Mouse (Mus musculus): ENCODE measurements around the gene Capsl. TPM values are rescaled to one million over a fixed set of nuclear protein-coding genes. Genes with fewer than 3 reads are reported as not detected.

The Capsl gene
- total RNA-seq, 1 experiment, result 10.6 TPM

DNA sequence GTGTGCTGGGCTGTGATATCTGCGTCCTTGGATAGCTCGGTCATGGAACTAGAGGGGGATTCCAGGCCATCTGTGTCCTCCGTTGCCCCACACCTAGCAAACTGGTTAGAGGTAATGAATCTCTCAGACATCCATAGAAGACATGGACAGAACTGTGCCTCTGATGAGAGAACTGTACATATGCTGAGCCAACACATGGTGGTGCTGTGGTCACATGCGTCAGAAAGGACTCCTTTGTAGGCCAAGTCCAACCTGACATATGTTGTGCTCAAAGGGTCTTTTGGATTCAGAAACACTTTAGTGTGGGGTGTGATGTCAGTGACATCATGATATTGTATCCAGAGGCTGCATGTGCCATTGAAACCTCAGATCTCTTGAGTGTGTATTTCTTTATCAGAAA, 19.4 kb downstream of the Capsl start:
- H3K27ac ChIP-seq (ENCODE audit: insufficient read depth, low read depth, low read length, poor library complexity, severe bottlenecking), result no peak overlapping the region
- H3K4me1 ChIP-seq (ENCODE audit: control insufficient read depth in 2 of 2, insufficient read depth in 2 of 2, low read length in 2 of 2, poor library complexity in 1 of 2), result peaks cover 3 to 10% of the 10 kb centered on the region in 2 experiments; a peak in 2 of 4 replicates
- H3K36me3 ChIP-seq (ENCODE audit: control insufficient read depth, insufficient read depth, low read length, poor library complexity, severe bottlenecking), result no peaks in the 10 kb centered on the region
- H3K9me3 ChIP-seq (ENCODE audit: control insufficient read depth, insufficient read depth, low read depth, low read length), result no peaks in the 10 kb centered on the region
- no peak overlapping the region for H3K9ac ChIP-seq (ENCODE audit: insufficient read depth, low read depth, low read length, poor library complexity, severe bottlenecking)
- H3K4me3 ChIP-seq (ENCODE audit: insufficient read depth in 1 of 2, low read depth in 1 of 2, low read length in 2 of 2, poor library complexity in 1 of 2, severe bottlenecking in 1 of 2), result no peak overlapping the region
- in situ Hi-C loops (cut with MboI; ENCODE audit: low sequenced_read_pairs in 2 of 2, unreplicated experiment in 2 of 2), result loop anchor here in 1 of 2 experiments (25.0 kb wide), 1 partner anchor 857 kb away; no protein-coding TSS in a partner anchor
- TF ChIP-seq ZC3H11A (IDR thresholded peaks at IDR 0.05; ENCODE audit: borderline replicate concordance, low read depth, low read length), result peak; percentile 58
- no peak for TF ChIP-seq ZNF384 (IDR thresholded peaks at IDR 0.05; ENCODE audit: low read depth, low read length)
- TF ChIP-seq HCFC1 (IDR thresholded peaks at IDR 0.05; ENCODE audit: borderline replicate concordance, insufficient read depth, low read length), result no peak
- no peak for TF ChIP-seq CHD2 (IDR thresholded peaks at IDR 0.05; ENCODE audit: low read depth, low read length)
- no peak for TF ChIP-seq MAFK (IDR thresholded peaks at IDR 0.05; ENCODE audit: insufficient read depth, low read depth, low read length)
- DNase-seq (ENCODE audit: low read depth, low spot score), result peak; percentile 37

GRCm38 (mm10) chr15:9463521-9464027, 27.7 kb downstream of the Capsl start:
- Histone ChIP-seq H3K27ac (ENCODE audit: insufficient read depth, low read depth, low read length, poor library complexity, severe bottlenecking) (no peak overlapping the region), H3K9ac (ENCODE audit: insufficient read depth, low read depth, low read length, poor library complexity, severe bottlenecking) (no peak overlapping the region), H3K36me3 (ENCODE audit: control insufficient read depth, insufficient read depth, low read length, poor library complexity, severe bottlenecking) (no peaks in the 10 kb centered on the region), H3K9me3 (ENCODE audit: control insufficient read depth, insufficient read depth, low read depth, low read length) (no peaks in the 10 kb centered on the region), H3K4me3 (ENCODE audit: insufficient read depth in 1 of 2, low read depth in 1 of 2, low read length in 2 of 2, poor library complexity in 1 of 2, severe bottlenecking in 1 of 2) (no peak overlapping the region), H3K4me1 (ENCODE audit: control insufficient read depth in 2 of 2, insufficient read depth in 2 of 2, low read length in 2 of 2, poor library complexity in 1 of 2) (peaks cover 1 to 3% of the 10 kb centered on the region in 2 experiments; a peak in 3 of 4 replicates)
- TF ChIP-seq MAFK (IDR thresholded peaks at IDR 0.05; ENCODE audit: insufficient read depth, low read depth, low read length) (no peak), HCFC1 (IDR thresholded peaks at IDR 0.05; ENCODE audit: borderline replicate concordance, insufficient read depth, low read length) (no peak)
- in situ Hi-C loops (cut with MboI; ENCODE audit: low sequenced_read_pairs in 2 of 2, unreplicated experiment in 2 of 2), result loop anchor here in 1 of 2 experiments (25.0 kb wide), 1 partner anchor 849 kb away; no protein-coding TSS in a partner anchor
- peak; percentile 19 for DNase-seq (ENCODE audit: low read depth, low spot score)

- Histone ChIP-seq H3K4me1 (ENCODE audit: control insufficient read depth in 2 of 2, insufficient read depth in 2 of 2, low read length in 2 of 2, poor library complexity in 1 of 2) (peaks cover 1 to 3% of the 10 kb centered on the region in 2 experiments; a peak in 3 of 4 replicates), H3K9ac (ENCODE audit: insufficient read depth, low read depth, low read length, poor library complexity, severe bottlenecking) (no peak overlapping the region), H3K4me3 (ENCODE audit: insufficient read depth in 1 of 2, low read depth in 1 of 2, low read length in 2 of 2, poor library complexity in 1 of 2, severe bottlenecking in 1 of 2) (no peak overlapping the region), H3K27ac (ENCODE audit: insufficient read depth, low read depth, low read length, poor library complexity, severe bottlenecking) (no peak overlapping the region), H3K36me3 (ENCODE audit: control insufficient read depth, insufficient read depth, low read length, poor library complexity, severe bottlenecking) (no peaks in the 10 kb centered on the region), H3K9me3 (ENCODE audit: control insufficient read depth, insufficient read depth, low read depth, low read length) (no peaks in the 10 kb centered on the region)
- no peak for DNase-seq (ENCODE audit: low read depth, low spot score)
- in situ Hi-C loops (cut with MboI; ENCODE audit: low sequenced_read_pairs in 2 of 2, unreplicated experiment in 2 of 2), result loop anchor here in 1 of 2 experiments (25.0 kb wide), 1 partner anchor 848 kb away; no protein-coding TSS in a partner anchor
- TF ChIP-seq ZNF384 (IDR thresholded peaks at IDR 0.05; ENCODE audit: low read depth, low read length) (no peak), CHD2 (IDR thresholded peaks at IDR 0.05; ENCODE audit: low read depth, low read length) (no peak), HCFC1 (IDR thresholded peaks at IDR 0.05; ENCODE audit: borderline replicate concordance, insufficient read depth, low read length) (no peak), MAFK (IDR thresholded peaks at IDR 0.05; ENCODE audit: insufficient read depth, low read depth, low read length) (no peak), ZC3H11A (IDR thresholded peaks at IDR 0.05; ENCODE audit: borderline replicate concordance, low read depth, low read length) (no peak)
These were observed 28.2 kb downstream of the Capsl start for GRCm38 (mm10) chr15:9464039-9464438.

DNA sequence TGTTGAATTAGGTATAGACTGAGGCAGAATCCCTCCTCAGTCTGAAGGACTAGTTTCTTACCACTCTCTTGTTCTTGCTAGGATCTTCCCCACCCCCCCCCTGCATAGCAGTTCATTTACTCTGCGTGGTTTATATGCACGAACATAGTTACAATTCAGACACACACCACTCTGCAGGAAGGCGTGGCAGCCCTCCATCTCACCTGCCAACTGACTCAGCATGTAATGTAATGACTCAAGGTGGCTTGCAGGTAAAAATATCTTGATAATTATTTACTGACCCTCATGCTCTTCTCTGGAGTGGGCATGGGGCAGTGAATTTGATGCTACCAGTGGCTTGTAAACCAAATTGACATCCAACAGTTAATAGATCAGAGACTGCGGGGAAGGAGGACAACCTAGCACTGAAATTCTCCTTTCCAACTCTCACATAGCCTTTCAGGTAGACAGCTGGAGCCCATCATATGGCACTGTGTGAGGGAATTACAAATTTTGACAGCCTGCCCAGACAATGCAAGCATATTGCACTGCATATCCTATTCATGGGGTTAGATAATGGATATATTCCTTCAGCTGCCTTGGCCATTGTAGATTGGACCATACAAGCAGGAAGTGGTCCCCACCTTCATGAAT, 35.3 kb downstream of the Capsl start:
- in situ Hi-C loops (cut with MboI; ENCODE audit: low sequenced_read_pairs in 2 of 2, unreplicated experiment in 2 of 2), result loop anchor here in 1 of 2 experiments (25.0 kb wide), 1 partner anchor 841 kb away; no protein-coding TSS in a partner anchor
- H3K4me1 ChIP-seq (ENCODE audit: control insufficient read depth in 2 of 2, insufficient read depth in 2 of 2, low read length in 2 of 2, poor library complexity in 1 of 2), result peaks cover 0 to 1% of the 10 kb centered on the region in 2 experiments; a peak in 1 of 4 replicates
- H3K4me3 ChIP-seq (ENCODE audit: insufficient read depth in 1 of 2, low read depth in 1 of 2, low read length in 2 of 2, poor library complexity in 1 of 2, severe bottlenecking in 1 of 2), result no peak overlapping the region
- DNase-seq (ENCODE audit: low read depth, low spot score), result no peak
- H3K27ac ChIP-seq (ENCODE audit: insufficient read depth, low read depth, low read length, poor library complexity, severe bottlenecking), result no peak overlapping the region
- H3K9ac ChIP-seq (ENCODE audit: insufficient read depth, low read depth, low read length, poor library complexity, severe bottlenecking), result no peak overlapping the region
- TF ChIP-seq HCFC1 (IDR thresholded peaks at IDR 0.05; ENCODE audit: borderline replicate concordance, insufficient read depth, low read length) (no peak), ZC3H11A (IDR thresholded peaks at IDR 0.05; ENCODE audit: borderline replicate concordance, low read depth, low read length) (no peak), ZNF384 (IDR thresholded peaks at IDR 0.05; ENCODE audit: low read depth, low read length) (no peak), CHD2 (IDR thresholded peaks at IDR 0.05; ENCODE audit: low read depth, low read length) (no peak), MAFK (IDR thresholded peaks at IDR 0.05; ENCODE audit: insufficient read depth, low read depth, low read length) (no peak)
- H3K9me3 ChIP-seq (ENCODE audit: control insufficient read depth, insufficient read depth, low read depth, low read length), result no peaks in the 10 kb centered on the region
- no peaks in the 10 kb centered on the region for H3K36me3 ChIP-seq (ENCODE audit: control insufficient read depth, insufficient read depth, low read length, poor library complexity, severe bottlenecking)

Data from ES-E14 (cell line).